Mouse (Mus musculus): ENCODE results near the gene Samt4. TPM values are rescaled to one million over a fixed set of nuclear protein-coding genes. Genes with fewer than 3 reads are reported as not detected.

Samt4 gene
- polyA plus RNA-seq (2014; fragmentation: Illumina TruSeq; extraction: RNeasy Lipid Tissue Mini Kit (QIAGEN cat#74804); ENCODE audit: low read depth, low replicate concordance): 16.6 TPM

DNA sequence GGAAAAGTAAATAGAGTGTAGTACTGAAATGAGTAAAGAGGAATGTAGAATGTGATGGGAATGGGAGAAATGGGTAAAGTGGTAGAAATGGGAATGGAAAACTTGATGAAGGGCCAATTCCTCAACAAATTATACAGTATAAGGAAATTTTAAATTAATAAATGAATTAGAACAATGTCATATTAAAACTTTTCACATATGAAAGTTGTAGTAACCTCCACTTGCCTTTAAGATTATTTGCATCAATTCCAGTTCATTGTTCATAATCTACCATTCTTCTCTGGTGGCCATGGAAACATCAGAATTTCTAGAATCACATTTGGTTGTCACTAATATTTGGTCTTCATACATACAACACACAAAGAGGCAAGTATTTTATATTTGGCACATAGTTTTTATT lies at the start of gene Samt4:
Gene Samt4 (plus strand): TSS at position 301 of the 400 bp plus-strand sequence.

Other genes with a start within 250 kb of the Samt4 start
- 58.9 TPM for gene 4930524N10Rik, start 138.6 kb upstream of the Samt4 start, polyA plus RNA-seq (2014; fragmentation: Illumina TruSeq; extraction: RNeasy Lipid Tissue Mini Kit (QIAGEN cat#74804); ENCODE audit: low read depth, low replicate concordance)
- 34.9 TPM for gene Samt2, start 97.4 kb downstream of the Samt4 start, polyA plus RNA-seq (2014; fragmentation: Illumina TruSeq; extraction: RNeasy Lipid Tissue Mini Kit (QIAGEN cat#74804); ENCODE audit: low read depth, low replicate concordance)